Mouse (Mus musculus) T-helper 2 cell (primary cell): ENCODE data around the gene Inpp5f.
"Not testable (repeated sequence)": the region's sequence is repeated elsewhere in the genome, so short reads cannot be mapped to it uniquely, and the experiment has no call there.

Experiments used
- in situ Hi-C: fragments of 300-600 bp; cut with MboI, MseI; formaldehyde crosslinking; loops from one replicate; pipeline ENCODE4 v1.15.1; 2025; ENCODE audit warnings: high pct_unique_total_duplicates

Inpp5f gene

DNA sequence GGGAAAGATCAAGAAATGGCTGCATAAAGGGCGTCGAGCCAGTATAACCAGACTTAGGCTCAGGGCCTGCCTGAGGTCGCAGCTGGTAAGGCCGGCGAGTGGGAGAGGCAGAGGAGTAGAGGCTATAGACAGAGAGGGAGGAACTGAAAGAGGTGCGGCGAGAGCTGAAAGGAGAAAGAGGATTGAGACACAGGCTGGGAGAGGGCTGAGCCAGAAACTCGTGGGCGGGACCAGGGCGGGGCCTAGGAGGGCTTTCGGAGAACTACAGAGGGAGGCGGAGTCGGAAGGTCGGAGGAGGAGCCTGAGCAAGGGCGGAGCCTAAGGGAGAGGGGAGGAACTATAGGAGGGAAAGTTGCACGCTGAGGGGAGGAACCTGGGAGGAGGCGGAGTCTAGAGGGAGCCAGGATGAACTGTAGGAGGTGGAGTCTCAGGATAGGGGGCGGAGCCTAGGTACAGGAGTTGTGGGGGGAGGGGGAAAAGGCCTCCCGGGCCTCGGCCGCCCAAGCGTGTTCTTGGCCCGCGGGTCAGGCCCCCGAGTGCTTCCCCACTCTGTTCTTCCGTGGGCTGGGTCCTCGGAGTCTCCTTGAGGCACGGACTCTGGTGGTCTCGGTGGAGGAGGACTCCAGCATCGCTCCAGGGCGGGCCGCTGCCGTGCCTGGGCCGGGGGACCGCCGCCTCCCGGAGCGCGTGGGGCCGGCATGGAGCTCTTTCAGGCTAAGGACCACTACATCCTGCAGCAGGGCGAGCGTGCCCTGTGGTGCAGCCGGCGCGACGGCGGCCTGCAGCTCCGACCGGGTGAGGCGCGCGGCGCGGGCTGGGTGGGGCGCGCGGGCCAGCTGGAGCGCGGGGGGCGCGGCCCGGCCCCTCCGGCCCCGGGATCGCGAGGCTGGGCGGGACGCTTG, at the start of gene Inpp5f:
Inpp5f (plus strand) TSS at position 432 of the 902 bp plus-strand sequence.
- in situ Hi-C loops: no loop called here

DNA sequence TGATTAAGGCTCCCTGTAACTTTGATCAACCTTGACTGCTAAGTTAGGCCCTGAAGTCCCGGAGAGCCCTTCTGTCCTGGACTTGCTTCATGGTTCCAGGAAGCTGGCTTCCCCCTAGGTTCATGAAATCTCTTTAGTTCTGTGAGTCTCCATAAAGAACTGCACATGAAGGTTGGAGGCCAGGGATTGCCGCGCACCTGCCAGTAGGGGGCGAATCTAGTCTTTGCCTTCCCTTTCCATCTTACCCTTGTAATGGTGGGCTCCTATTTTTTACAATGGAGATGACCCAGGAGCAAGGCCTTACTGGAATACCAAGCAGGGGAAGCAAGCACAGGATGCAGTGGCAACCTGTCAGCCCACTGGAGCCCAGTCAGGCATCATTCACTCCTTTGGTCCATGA, 47.8 kb upstream of the Inpp5f start:
- in situ Hi-C loops: no loop called here

DNA sequence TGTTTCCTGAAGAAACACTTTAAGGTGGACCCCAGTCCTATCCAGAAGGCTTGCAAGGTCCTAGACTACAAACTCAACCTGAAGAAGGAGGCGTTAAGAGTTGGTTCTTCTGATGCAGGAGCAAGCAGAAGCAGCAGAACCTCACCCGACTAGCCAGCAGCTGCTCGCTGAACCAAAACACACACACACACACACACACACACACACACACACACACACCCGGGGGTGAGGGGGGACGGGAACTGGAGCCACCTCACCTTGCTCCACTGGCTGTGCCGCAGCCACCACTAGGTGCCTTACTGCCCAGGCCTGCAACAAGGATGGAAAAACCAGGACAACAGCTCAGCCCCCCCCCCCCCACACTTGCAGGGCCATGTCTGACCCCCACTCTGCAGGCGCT, 44.8 kb upstream of the Inpp5f start:
- in situ Hi-C loops: no loop called here

DNA sequence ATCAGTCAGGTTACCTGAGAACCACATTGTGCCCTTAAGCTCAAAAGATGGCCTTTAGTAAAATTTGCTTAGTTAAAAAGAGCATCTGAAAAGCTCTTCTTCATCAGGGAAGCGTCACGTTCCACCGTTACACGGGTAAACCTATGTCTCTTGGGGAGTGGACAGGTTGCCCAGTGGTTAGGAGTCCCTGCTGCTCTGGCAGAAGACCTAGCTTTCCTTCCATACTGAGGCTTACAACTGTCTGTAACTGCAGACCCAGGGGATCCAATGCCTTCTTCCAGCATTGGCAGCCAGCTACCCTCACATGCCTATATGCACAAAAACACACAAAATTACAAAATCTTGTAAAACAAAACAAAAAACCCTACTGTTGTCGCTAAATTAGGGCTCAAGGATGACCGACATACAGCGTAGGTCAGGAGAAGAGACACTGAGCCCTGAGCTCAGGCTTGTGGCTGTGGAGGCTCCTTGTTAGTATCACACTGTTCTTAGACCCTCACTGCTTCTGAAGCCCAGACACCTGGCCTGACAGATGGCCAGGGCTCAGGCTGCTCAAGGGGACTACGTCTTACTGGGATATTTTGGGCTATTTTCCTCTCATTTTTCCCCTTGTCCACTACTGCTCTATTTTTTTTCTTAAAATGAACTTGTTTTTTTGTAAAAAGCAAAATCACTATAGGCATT, 43.4 kb upstream of the Inpp5f start:
- in situ Hi-C loops: no loop called here

DNA sequence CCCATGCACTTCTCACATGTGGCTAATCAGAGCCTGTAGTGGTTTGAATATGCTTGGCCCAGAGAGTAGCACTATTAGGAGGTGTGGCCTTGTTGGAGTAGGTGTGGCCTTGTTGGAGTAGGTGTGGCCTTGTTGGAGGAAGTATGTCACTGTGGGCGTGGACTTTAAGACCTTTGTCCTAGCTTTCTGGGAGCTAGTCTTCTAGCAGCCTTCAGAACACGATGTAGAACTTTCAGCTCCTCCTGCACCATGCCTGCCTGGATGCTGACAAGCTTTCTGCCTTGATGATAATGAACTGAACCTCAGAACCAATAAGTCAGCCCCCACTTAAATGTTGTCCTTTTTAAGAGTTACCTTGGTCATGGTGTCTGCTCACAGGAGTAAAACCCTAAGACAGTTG, 41.7 kb upstream of the Inpp5f start:
- in situ Hi-C loops: not testable (repeated sequence)

DNA sequence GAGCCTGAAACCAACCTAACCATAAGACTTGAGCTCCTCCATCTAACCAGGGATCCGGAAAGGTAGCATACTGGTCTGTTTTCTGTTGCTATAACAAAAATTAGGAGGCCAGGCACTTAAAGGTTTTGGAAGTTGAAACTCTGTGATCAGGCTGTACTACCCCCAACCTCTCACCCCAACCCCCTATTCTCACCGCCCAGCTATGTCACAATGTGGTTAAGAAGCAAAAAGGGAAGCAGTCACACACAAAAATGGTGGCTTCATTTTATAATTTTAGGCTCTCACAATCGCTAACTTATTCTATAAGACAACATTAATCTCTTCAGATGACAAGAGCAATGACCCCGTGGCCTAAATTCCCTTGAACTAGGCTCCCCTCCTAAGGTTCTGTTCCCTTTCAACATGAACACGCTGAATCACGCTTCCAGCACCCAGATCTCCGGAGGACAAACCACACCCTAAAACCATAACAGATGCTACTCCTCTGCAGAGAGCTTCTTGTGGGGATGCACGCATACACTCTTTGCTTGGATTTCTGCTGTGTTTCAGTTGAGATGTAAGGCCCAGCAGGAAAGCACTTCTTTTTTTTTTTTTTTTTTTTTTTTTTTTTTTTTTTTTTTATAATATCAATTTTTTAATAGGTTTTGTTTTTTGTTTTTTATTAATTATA, 41.0 kb upstream of the Inpp5f start:
- in situ Hi-C loops: no loop called here

DNA sequence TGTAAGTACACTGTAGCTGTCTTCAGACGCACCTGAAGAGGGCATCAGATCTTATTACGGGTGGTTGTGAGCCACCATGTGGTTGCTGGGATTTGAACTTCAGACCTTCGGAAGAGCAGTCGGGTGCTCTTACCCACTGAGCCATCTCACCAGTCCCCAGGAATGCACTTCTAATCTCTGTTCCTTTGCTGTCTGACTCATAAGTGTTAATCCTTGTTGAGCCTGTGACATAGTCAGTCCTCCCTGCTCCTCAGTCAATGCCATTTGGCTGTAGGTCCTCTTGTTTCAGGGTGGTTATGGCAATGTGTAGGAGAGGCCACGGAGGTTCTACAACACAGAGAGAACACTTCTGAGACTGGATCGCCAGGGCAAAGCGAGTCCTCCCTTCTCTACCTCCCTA, 40.5 kb upstream of the Inpp5f start:
- in situ Hi-C loops: not testable (repeated sequence)

DNA sequence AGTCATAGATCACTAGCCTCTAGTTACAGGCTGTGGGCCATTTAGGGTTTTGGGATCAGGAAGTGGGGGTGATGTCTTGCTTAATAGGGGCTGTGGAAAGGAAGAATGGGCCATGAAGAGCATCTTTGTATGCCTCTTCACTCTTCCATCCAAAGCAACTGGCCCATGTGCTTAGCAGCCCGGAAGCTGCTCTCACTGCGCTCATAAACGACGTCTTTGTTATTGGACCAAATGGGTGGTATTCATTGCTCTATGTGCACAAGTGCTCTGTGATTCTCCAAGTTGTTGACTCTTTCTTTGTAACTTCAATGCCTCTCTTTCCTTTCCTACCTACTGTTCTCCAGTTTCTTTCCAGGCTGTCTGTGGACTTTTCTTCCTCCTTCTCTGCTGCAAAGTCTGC, 39.1 kb upstream of the Inpp5f start:
- in situ Hi-C loops: no loop called here

DNA sequence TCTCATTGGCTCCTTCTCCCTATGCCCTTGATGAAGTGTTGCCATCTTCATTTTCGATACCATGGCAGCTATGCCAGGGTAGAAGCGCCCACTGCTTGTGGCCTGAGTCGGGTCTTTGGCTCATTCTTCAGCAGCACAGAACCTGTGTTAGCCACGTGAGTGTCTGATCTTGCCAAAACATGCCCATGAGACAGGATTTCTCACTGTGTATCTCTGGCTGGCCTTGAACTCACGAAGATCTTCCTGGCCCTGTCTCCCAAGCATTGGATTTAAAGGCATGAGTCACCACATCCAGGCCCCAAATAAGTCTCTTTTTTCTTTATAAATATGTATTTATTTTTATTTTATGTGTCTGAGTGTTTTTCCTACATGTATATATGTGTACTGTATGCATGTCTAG, 35.9 kb upstream of the Inpp5f start:
- in situ Hi-C loops: no loop called here

DNA sequence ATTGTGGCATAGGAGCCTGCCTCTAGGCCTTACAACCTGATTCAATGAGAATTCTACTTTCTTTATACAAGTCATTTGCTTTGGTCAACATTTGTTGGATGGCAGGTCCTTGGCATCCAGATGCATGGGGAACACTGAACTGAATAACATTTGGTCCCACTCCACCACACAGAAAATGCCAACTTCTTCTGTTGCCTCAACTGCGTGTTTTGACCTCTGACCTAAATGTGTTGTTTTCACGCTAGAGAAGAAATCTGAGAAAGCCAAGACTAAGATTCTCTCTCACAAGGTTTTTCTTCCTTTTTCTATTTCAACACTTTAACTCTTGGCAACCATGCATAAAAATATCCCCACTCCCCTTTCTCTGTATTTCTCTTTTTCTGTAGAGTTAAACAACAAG, 35.3 kb upstream of the Inpp5f start:
- in situ Hi-C loops: no loop called here

DNA sequence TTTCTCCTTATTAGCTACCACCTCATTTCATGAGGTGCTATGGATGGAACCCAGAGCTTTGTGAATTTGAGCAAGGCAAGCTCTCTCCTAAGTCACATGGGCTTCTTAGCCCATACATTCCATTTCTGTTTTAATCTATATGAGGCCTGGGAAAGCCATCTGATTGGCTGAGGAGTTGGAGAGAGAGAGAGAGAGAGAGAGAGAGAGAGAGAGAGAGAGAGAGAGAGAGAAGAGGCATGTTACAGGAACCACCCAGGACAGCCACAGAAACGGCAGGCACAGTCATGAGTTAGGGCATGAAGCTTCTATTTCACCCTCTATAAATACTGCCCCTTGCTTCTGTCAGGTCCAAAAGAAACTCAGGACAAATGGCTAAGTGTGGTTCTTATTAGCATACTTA, 33.5 kb upstream of the Inpp5f start:
- in situ Hi-C loops: no loop called here

DNA sequence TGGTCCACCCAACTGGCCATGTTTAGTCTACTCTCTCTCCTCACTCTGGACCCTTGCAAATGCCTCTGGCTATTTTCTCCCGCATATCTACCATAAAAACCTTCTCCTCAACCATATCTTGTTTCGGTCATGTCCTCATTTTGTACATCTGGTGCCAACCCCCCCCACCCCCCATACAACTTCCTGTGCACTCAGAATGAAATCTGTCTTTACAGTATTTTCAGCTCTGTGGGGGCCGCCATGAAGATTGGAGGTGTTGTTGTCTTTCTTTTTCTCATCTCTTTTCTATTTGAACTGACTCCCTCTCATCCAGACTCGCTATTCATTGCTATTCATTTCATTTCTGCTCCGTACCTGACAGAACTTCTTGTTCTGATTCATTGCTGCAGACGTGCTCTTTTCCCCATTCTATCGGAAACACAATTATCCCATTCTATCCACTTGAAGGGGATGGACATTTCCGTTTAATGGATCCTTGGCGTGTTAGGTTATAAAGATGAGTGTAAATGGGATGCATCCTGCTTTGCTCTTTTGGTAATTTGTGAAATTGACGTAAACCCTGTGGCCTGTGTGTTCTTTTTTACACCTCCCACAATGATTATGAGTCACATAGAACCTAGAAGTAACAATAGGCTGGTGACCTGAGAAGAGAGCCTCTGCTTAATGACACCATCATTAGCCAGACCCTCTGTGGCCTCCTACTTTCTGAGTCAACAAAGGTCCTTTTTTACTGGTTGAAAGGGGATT, 32.8 kb upstream of the Inpp5f start:
- in situ Hi-C loops: no loop called here

DNA sequence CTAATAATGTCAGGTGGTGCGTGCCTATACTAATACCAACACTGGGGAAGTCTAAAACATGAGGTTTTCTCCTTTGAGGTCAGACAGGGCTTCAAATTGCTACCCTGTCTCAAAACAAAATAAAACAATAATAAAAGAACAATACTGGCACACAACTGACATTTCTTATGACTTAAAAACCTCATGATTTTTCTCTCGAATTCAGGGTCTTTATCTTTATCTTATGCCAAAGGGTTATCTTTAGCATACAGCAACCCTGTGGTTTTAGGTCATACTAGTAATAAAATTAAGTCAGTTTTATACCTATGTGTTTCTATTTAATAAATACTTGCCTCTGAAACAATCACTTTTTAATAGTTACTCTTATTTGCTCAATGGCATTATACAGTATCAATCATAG, 31.7 kb upstream of the Inpp5f start:
- in situ Hi-C loops: no loop called here

DNA sequence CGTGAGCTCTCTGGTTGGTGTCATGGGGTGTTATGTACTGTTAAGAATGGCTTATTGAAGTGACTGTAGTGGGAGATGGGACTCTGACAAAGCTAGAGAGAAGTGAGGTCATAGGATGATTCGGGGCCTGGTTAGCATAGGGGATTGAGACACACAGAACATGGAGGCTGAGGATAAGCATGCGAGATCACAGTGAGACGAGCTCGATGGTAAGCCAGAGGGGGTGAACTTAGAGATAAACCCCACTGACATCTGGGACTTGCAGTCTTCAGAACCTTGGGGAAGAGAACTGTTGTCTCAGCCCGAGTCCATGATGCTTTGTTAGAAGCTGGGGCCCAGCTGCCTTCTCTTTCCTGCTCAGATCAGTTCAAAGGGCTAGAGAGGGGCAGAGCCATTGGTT, 30.8 kb upstream of the Inpp5f start:
- in situ Hi-C loops: no loop called here

DNA sequence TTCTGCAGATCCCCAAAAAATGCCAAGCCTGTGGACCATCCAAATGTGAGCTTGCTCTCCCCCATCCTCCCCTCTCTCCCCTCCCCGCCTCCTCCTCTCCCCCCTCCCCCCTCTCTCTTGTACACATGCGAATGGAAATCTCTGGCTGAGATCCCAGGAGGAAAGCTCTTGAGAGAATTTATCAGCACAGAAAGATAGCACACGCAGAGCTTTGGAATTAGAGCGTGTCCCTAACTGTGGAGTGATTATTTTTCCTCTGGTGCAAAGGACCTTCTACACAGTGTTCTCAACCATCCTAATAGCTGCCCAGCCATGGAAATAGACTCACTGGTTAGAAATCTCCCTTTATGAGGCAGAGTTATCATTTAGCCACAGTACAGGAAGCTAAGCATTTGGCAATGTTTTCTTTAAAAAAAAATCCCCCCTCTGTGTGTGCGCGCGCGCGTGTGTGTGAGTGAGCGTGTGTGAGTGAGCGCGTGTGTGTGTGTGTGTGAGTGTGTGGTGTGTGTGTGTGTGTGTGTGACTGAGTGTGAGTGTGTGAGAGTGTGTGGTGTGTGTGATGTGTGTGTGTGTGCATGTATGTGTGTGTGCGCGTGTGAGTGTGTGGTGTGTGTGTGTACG, 29.2 kb upstream of the Inpp5f start:
- in situ Hi-C loops: no loop called here

DNA sequence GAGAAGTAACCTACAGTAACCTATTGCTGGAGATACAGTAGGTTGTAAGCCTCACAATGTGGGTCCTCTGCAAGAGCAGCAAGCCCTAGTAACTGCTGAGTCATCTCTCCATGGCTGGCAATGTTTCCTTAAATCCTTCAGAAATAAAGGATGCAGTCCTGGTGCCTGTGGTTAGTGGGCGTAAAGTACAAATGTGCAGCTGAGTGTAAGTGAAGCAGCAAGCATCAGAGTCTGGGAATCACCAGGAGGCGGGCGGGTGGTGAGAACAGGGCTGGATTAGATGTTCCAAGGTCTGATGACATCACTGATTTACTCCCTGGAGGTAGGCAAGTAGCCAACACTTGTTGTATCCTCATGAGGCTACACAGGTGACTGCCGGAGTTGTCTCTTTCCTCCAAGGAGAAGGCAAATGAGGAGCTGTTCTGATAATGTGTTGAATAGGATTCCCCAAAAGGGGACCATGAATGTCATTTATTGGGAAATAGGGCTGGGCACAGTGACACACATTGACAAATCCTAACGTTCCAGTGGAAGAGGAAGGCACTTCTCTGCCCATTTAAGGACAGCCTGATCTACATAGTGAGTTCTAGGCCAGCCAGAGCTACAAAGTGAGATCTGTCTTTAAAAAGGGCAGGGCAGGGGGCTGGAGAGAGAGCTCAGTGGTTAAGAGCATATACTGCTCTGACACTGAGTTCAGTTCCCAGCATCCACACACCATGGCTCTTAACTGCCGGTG, 27.7 kb upstream of the Inpp5f start:
- in situ Hi-C loops: no loop called here

DNA sequence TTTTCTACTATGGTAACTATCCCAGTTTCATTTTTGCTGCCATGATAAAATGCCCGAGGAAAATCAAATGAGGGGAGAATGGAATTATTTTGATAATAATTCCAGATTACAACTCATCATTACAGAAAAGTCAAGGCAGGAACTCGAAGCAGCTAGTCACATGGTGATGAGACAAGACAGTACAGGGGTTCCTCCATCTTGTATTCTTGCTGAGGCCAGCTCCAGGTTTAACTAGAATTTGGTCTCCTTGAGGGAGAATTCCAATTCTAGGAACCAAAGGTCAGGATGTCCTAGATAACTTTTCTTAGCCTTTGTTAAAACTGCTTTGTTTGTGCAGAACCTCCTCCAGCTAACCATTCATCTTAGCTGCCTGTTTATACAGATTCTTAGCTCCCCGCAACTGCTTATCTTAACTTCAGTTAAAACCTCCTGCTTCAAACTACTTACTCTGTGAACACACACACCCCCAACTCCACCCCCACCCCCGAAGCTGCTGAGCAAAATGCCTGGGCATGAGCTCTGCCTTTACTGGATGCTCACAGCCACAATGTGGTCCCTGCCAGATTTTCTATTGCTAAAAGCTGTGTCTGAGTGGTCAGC, 23.7 kb upstream of the Inpp5f start:
- in situ Hi-C loops: loop anchor here (5.0 kb wide), 1 partner anchor 65 kb away; no protein-coding TSS in a partner anchor

DNA sequence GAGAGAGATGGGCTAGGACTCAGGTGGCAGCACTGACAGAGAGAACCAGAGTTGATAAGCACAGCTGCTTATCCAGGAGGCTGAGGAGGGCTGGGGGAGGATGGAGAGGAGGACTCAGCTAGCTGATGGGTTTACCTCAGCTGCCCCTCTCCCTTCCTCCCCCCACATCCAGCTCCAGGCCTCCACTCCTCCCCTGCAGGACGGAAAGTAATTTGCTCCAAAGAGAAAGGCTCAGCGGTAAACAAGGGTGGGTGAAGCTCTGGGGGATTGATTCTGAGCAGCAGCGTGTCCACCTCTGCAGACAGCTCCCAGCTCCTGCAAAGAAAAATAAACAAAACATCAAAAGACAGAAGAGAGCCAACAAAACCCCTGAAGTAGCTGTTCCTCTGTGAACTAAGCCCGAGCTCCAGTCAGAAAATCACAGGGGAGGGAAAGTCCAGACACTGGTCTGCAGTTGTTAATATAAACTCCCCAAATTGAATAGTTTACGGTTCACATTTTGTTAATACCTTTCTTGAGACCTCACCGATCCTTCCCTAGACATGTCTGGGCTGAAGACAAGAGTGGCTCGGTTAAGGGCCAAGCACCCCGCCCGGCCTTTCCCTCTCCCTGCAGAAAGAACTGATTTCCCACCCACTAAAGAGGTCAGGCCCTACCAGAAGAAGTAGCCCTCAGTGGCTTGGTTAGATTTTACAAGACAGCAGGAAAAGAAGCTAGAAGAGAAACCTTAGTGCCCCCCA, 19.6 kb upstream of the Inpp5f start:
- in situ Hi-C loops: no loop called here

DNA sequence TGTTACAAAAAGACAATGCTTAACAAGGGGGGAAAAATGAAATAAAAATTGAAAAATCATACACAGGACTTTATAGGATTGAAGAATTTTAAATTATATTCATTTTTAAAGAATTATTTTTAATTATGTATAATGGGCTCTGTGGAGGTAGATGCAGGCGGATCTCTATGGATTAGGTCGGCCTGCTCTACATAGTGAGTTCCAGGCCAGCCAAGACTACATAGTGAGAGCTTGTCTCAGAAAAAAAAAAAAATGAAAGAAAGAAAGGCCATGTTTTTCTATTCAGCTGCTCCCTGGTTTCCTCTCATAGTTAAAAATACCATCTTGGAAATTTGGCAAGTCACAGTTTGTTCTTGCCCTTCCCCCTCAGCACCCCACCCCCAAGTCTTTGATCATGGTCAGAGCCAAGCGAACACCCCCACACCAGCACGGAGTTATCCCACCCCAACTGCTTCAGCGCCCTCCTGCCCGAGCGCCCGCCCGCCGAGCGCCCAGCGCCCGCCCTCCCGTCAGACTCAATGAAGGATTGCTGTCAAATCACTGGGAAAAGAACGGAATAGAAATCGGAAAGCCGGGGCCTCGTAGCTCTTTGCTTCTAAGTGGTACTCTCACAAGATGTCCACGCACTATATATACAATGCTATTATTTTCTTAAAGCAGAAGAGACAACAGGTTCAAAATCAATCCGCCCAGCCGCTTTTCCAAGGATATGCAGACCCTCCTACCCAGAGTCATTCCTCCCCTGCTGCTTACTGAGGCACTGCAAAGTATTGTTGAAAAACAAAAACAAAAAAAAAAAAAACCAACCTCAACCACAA, 18.8 kb upstream of the Inpp5f start:
- in situ Hi-C loops: no loop called here
